Mouse (Mus musculus) heart, postnatal 4 days (tissue): ENCODE measurements at regions not wholly inside any gene's neighbourhood (a gene's known extent, or its start where the extent isn't known, plus 50 kb on each side); places are given as distances from the start of the nearest gene placed in this dataset.

ENCODE experiments used
- DNase-seq: peaks from one replicate; pipeline ENCODE4 v3.0.0; 2021

DNA sequence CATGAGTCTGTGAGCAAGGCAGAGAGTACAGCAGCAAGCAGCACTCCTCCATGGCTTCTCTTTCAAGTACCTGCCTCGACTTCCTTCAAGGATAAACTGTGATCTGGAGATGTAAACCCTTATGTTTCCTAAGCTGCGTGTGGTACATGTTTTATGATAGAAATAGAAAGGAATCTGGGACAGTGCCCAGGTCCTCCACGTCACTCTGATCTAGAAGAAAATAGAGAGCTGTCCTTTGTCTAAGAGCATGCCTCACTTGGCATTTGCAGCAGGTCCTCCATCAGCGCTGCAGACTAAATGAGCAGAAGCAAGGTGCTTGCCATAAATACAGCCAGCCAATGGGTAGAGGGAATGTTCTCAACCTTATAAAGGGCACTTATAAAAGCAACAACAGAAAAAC, 156.3 kb upstream of the Zfp618 start:
- DNase-seq = no peak

DNA sequence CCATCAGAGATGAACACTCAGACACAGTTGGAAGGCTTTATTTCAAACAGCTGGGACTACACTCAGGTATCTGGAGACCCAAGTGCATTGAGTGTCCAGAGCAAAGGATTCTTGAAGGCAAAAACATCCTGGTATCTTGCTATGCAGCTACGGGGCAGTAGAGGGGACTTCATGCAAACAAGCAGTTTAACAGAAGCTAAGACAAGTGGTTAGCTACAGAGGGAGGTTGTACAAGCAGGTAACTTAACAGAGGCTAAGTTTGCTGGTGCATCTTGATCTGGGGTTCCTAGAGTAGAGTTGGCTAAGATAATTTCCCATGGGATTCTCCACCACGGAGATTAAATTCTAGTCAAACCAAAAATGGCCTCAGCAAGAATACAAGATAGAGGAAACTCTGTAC, 145.5 kb upstream of the Zfp618 start:
- DNase-seq = no peak

DNA sequence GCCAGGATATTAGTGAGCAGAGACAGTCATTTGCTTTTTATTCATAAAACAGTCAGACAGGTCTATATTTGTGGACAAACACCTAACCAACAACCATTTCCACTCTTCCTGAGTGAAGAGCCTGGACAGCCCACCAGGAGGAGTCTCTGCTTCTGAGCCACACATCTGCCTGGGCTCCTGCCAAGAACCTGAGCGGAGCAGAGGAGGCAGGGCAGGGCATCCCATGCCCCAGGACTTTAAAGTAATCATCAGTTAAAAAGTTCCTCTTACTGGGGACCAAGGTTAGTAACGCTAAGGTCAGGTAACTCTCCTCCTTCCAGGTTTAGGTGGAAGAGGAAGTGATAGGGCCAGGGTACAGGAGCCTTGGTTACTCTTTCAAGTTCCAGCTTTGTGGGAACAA, 144.1 kb upstream of the Zfp618 start:
- DNase-seq = no peak

DNA sequence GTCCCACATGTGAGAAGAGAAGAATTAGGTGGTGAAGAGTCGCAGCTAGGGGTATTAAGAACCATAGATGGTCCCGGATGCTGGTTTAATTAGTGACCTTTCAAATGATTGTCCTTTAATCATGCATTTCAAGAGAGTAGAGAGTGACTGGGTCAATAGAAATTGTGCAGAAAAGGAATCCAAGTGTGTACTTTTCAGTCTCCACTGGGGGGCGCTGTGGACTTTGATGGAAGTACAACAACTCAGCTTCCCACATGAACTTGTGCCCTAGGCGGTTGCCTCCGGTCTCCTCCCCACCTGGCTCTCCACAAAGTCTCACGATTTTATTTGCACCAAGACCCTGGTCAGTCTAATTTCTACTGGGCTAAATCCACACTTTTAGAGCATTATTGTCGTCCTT, 142.8 kb upstream of the Zfp618 start:
- peak; percentile 80 for DNase-seq

DNA sequence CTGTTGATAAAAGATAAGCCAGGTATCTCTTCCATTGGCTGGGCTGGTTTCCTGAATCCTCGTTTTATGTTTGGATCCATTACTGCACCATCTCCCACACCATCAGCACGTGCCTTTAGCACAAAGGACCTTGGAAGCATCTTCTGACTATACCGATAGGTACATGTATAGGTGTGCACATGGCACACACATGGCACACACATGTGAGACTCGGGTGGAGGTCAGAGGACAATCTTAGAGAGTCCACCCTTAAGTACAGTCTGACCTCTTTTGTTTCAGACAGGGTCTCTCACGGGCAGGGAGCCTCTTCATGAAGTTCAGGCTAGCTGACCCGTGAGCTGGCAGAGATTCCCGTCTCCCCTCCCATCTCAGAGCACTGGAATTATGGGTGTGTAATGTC, 142.3 kb upstream of the Zfp618 start:
- no peak for DNase-seq

DNA sequence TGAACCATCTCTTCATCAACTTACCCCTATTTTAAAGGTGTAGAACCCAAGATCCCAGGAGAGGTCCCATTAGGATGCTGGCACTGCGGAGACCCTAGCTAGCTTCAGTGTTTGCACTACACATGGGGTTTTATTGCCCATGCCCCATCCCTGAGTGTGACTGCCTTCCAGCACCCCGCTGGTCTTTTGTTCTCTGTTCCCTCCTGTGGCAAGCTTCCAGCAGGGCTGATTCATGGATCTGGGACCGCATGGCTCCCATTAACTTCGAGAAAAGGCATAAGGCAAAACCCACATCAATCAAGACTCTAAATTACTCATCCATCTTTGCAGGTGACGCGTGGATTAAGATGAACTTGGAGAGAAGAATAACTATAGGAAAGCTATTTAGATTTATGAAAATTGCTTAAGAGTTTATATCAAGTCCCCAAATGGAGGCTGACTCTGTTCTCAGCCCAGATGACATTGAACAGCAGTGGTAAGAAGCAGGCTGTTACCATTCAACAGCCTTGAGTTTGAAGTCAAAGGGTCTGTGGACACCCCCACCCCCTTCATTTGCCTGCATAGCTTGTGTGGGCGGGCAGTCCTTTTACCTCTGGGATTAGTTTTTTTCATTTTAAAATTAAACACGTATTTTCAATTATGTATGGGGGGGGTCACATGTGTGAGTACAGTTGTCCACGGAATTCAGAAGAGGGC, 141.7 kb upstream of the Zfp618 start:
- DNase-seq = no peak

DNA sequence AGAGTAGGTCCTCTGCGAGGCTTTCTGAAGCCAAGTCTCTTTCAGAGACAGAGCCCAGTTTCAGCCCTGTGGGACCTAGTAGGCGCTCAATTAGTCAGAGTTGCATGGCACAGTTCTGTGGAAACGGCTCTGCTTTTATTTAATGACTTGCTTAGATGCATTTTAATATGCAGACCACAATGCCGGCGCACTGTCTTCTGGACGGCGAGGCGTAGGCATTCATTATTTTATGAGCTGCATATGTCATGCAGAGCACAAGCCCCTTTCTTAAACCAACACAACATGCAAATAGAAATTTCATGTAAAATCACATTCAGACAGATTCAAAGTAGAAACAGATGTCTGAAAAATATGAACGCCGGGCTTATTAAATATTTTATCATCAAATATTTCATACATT, 140.8 kb upstream of the Zfp618 start:
- no peak for DNase-seq

DNA sequence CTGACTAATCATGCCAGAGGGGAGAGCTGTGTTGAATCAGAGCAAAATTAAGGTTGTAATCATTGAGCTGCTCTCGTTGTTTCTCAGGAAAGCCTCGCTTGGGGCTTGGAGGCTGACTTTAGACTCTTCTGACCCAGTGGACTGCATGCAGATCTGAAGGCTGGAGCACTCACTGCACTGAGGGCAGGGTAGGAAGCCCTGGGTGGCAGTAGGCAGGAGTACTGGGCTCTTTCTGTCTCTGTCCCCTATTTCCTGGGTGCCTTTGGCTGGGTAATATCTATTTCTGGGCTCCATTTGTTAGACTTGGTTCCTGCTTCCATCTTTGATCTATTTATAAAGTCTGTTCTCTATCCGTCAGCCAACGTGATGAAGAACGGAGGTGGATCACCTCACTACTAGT, 140.1 kb upstream of the Zfp618 start:
- no peak for DNase-seq

DNA sequence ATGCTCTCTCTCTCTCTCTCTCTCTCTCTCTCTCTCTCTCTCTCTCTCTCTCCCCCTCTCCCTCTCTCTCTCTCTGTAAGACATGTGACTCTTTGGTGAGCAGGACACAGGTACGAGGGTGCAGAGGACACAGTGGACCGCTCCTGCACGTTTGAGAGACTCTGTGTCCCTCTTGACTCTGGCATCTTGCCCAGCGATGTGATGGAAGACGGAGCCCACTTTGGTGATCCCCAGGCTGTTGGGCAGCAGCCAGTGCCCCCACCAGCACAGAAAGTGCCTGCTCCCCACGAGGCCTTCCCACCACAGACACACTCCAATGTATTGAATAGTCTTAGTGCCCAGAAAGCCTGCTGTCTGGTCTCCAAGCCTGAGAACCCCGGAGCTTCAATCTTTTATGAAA, 136.4 kb upstream of the Zfp618 start:
- DNase-seq = no peak

DNA sequence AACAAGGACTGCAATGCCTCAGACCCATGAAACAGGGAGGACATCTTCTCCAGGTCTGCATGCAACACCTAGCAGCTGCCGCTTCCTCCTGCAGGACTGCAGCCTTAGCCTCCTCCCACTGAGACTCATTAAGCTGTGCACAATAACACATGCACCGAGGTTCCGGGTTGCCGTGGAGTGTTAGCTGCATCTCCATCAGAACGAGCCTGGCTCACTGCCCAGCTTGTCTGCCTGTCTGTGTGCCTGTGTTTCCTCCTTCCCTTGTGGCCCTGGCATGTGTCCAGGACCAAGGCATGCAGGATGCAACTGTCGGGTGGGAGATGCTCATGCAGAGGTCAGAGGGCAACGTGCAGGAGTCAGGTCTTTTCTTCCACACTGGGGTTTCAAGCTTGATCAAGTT, 131.4 kb upstream of the Zfp618 start:
- peak; percentile 60 for DNase-seq

DNA sequence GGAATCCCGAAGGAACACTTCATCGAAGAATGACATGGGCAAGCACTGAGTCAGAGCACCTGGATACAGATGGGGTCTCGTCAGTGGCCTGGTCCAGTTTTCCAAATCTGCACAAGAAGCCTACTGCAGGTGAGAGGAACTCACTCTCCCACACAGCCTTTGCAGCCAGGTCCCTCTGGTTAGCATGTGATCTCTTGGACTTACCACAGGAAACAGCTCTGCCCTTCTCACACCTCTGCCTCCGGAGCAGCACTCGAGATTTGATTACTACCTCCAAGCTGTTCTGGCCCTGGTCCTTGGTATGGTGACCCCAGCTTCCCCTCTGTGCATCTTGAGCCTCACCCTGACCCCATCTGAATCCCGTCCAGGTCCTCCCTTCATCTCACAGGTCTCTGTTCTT, 128.5 kb upstream of the Zfp618 start:
- DNase-seq = no peak

DNA sequence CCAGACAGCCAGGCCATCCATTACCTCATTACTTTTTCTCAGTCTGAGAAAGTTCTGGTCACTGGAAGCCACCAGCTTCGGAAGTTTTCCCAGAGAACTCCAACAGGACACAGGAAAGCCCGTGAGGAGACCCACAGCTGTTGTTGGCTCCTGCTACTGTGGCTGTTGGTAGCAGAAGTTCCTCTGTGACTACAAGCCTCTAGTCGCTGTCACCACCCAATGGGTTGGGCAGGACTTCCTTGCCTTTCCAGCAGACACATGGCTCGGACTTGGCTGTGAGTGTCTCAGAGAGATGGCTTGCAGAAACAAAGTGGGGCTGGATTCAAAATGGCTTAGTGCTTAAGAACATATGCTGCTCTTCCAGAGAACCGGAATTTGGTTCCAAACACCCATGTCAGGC, 114.8 kb upstream of the Zfp618 start:
- peak; percentile 24 for DNase-seq

DNA sequence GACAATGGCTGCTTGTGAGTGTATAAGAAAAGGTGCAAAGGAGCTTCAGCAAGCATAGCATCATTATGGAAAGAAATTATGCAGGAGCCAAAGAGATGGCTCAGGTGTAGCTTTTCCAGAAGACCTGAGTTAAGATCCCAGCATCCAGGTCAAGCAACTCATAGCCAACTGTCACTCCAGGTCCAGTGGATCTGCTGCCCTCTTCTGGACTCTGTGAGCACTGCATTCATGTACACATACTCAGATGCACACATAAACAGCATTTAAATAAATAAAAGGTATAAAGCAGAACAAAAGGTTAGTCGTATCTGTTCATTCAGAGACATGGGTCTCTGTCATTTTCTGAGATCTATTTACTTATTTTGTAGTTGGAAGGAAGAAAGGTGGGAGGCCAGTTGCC, 112.0 kb upstream of the Zfp618 start:
- no peak for DNase-seq

DNA sequence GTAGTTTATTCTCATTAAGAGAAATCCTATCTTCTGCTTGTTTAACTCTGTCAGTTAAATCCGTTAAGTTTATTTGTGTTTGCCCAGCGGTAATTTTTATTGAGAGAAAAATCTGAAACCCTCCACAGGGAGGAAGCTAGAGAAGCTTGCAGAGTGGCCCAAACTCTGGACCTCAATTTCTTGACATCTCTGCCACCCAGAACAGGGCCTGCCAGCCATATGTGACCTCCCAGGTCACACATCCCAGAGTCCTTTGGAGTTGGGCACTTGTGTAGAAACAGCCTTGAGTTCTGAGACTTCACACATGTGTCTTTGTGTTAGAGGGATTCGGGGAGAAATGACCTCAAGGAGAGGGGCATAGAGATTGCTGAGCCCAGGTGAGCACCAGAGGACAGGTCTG, 109.0 kb upstream of the Zfp618 start:
- no peak for DNase-seq

DNA sequence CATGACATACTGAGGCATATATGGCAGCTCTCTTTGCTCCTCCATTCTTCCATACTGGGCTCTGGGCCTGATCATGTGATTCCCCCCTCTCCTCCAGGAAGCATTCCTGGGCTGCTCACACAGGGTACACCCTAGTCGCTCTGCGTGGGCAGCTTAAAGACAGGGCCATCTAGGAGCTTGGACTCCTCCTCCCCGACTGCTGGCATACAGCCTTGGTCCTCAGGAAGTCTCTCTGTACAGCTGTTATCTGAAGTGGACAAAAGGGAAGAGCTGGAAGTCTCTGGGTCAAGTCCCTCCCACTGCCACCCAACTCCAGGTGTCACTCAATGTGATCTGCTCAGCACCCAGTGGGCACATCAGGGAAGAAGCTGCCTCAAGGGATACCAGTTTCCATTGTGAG, 102.6 kb upstream of the Zfp618 start:
- peak; percentile 8 for DNase-seq

DNA sequence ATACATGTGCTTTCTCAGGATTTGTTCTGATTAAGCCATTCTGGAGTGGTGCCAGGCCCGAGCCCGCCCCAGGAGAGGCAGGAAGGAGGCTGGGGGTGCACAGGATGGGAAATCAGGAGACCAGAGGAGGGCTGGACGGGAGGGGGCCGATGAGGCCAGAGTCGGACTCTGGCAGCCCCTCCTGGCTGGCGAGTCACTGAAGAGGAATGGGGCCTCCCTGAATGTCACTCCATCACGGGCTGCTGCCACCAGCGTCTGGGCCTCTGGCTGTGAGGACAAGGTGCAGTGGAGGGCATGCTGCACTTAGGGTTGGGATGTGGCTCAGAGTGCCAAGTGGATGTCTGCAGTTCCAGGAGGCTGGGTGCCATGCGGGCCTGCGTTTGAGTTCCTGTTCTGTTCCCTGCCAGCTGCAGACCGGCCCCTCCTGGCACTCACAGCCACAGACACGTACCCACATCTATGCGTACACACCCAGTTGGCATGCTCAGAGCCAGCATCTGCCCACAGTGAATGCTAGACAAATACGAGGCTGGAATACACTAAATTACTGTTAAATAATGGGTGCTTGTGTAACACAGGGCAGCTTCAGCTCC, 94.9 kb upstream of the Zfp618 start:
- peak; percentile 41 for DNase-seq

DNA sequence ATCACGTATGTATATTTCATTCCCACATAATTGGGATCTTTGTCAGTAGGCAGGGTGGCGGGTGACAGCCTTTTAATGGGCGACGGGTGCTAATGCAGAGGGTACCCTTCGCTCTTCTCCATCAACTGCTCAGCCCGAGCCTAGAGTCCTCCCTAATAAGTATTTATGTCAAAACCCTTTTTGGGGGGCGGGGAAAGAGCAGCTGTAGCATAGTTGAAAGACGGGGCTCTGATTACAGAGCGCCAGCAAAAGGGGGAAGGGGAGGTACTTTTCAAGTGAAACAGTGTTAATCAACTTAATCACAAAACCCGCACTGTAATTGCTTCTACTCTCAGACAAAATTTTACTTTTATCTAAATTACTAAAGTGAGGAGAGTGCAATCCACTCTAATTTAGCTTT, 92.8 kb upstream of the Zfp618 start:
- DNase-seq = no peak

DNA sequence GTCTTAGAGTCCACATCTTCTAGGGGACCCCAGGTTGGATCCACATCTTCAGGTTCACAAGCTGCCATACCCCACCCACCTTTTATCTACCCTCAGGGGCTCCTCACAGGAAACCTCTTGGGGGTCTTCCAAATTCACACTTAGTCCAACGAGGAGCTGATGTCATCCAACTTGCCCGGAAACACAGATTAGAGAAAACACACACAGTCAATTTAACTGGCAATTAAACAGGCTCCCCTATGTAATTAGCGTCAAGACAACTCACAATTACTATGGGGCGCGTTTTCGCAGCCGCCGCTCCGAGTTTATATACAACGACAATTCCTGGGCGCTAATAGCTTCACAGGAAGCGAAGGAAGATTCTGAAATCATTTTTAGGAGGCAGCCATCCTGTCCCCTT, 91.4 kb upstream of the Zfp618 start:
- DNase-seq = no peak

DNA sequence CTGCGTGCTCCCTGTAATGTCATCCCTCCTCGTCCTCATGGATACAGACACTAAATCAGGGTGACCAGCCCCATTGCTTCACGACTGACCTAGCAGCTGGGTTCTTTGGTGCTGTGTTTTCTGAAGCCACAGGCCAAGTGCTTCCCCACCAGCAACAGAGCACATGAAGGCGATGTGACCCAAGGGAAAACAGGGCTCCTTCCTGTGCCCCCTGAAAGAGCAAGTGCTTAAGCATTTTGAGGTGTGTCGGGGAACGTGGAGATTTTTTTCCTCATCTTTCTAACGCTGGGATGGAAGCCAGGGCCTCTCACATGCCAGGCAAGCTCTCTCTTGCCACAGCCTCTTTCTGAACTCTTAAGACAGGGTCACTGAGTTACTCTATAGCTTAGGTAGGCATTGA, 87.3 kb upstream of the Zfp618 start:
- no peak for DNase-seq

DNA sequence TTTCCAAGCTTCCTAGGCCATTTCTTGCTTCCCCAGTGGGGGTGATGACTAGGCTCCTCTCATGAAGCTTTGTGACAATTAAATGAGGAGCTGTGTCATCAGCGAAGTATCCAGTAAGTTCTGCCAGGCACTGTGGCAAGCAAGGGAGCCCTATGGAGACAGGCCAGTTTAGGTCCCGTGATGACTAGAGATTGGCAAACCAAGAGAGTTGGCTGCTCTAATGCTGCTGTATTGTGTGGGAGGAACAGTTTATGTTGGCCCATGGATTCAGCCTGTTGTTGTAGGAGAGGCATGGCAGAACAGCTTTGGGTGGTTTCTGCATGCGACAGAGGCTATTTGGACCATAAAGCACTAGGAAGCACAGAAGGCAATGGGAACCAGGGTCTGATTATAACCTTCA, 86.4 kb upstream of the Zfp618 start:
- DNase-seq = peak; percentile 47

DNA sequence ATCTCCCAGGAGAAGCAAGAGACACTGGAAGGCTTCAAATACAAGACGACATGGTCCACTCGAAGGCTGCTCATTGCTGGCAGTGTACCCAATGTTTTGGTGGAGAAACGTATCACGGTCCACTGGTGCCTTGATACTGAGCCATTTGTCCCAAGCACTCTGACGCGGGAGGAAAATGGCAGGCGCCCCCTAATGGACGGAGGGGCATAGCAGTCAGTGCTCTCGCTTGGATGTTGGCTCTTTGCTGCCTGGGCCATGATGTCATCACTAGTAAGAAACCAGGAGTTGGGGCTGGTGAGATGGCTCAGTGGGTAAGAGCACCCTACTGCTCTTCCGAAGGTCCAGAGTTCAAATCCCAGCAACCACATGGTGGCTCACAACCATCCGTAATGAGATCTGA, 83.5 kb upstream of the Zfp618 start:
- DNase-seq = no peak

DNA sequence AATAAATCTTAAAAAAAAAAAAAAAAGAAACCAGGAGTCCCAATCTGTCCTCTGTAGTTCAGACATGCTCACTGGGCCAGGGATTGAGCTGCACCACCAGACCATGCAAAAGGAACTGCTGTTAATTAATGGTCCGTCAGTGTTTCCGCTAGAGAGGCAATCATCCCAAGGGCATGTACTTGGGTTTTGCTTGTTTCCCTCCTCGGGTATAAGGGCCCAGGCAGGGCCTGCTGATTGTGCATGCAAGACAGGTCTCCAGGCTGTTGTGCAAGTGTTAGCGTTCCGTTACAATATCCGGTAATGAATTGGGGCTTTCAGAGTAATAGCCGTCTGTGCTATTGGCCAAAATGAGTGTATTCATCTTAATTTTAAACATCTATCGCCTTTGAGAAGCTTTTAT, 83.1 kb upstream of the Zfp618 start:
- no peak for DNase-seq

DNA sequence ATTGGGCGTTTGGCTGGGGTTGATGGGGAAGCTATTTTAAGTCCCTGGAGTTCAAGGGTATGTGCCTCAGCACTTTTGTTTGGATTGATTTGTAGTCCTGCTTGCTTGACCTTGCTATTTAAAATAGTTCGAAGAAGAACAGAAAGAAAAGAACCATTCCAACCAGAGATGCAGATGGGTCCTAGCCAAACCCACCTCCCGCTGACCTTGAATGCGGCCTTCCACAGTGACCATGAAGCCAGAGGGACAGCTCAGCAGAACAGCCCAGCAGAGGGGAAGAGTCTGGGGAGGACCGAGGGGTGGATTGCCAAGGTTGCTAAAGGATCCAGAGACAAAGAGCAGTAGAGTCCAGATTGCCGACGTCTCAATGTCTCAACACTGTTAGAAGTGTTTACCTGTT, 76.6 kb upstream of the Zfp618 start:
- DNase-seq = no peak

DNA sequence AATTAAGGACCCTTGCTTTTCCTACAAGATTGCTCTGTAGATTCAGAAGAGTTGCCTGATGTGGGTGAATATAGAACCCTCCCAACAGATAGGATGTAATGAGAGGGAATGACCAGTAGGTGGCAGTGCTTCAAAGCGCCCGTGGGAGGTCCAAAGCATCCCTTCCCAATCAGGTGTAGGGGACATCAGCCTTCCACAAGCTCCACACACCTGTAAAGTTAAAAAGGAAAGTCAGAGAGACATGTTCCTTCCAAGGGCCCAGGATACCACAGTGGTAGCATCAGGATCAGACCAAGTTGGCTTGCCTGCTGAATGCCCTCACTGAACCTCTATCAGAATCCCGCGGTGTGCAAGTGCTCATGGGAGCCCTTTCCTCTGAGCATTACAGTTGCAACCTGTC, 75.7 kb upstream of the Zfp618 start:
- DNase-seq = peak; percentile 48
